Mouse (Mus musculus) midbrain, embryonic 16.5 days (tissue): ENCODE measurements around the gene Gemin5. TPM values are rescaled to one million over a fixed set of nuclear protein-coding genes. Genes with fewer than 3 reads are reported as not detected.
"Not testable (repeated sequence)": the region's sequence is repeated elsewhere in the genome, so short reads cannot be mapped to it uniquely, and the experiment has no call there.

Experiments used
- ATAC-seq: fragments of 200-750 bp; cut with Nextera tagmentation; 2 replicates; pipeline ENCODE4 v1.8.0; 2017; ENCODE audit warnings: moderate TSS enrichment
- H3K27ac ChIP-seq: fragments of 300-500 bp; sonication (generic); 2 replicates; pipeline ENCODE4 v1.5.1; 2014; ENCODE audit warnings: mild to moderate bottlenecking, low read length, mixed read lengths
- H3K27me3 ChIP-seq: fragments of 300-500 bp; sonication (generic); 2 replicates; pipeline ENCODE4 v1.6.1; 2014; ENCODE audit warnings: low read depth, low read length, mixed read lengths; ENCODE audit not compliant: control insufficient read depth, insufficient read depth
- H3K36me3 ChIP-seq: fragments of 300-500 bp; sonication (generic); 2 replicates; pipeline ENCODE4 v1.6.1; 2014; ENCODE audit warnings: mild to moderate bottlenecking, low read length, moderate library complexity, mixed read lengths; ENCODE audit not compliant: control insufficient read depth, insufficient read depth
- H3K4me1 ChIP-seq: fragments of 300-500 bp; sonication (generic); 2 replicates; pipeline ENCODE4 v1.6.1; 2014; ENCODE audit warnings: mild to moderate bottlenecking, low read length, mixed read lengths; ENCODE audit not compliant: control insufficient read depth, insufficient read depth
- H3K4me2 ChIP-seq: fragments of 300-500 bp; sonication (generic); 2 replicates; pipeline ENCODE4 v1.6.1; 2014; ENCODE audit warnings: mild to moderate bottlenecking, low read length, mixed read lengths
- H3K4me3 ChIP-seq: fragments of 300-500 bp; sonication (generic); 2 replicates; pipeline ENCODE4 v1.5.1; 2014; ENCODE audit warnings: low read depth, mild to moderate bottlenecking, low read length, moderate library complexity, mixed read lengths
- H3K9ac ChIP-seq: fragments of 300-500 bp; sonication (generic); 2 replicates; pipeline ENCODE4 v1.6.1; 2014; ENCODE audit warnings: low read depth, low read length, mixed read lengths
- H3K9me3 ChIP-seq: fragments of 300-500 bp; sonication (generic); replicated peaks from 2 replicates; pipeline ENCODE4 v1.6.1; 2014; ENCODE audit warnings: mild to moderate bottlenecking, low read length, mixed read lengths; ENCODE audit not compliant: control insufficient read depth, poor library complexity, severe bottlenecking
- WGBS: fragments of 180-500 bp; shearing (Covaris S2); extraction: QIAGEN DNeasy Blood & Tissue Kit; methylation state at CpG from one replicate; pipeline ENCODE4 v1.1.7; 2014; 5-methylcytosine and 5-hydroxymethylcytosine counted together
- polyA plus RNA-seq: library from polyadenylated mRNA; unstranded; fragments of >200 nt; fragmentation: Nextera tagmentation; extraction: Ambion mirVana; gene quantifications from 2 replicates; pipeline ENCODE4 v1.2.1, GENCODE M21; 2015

Gemin5 gene
- polyA plus RNA-seq, 1 experiment from 2014 or later = 12.7 TPM

GRCm38 (mm10) chr11:58180756-58181155 lies 12.4 kb upstream of the Gemin5 start:
- no peaks in the 10 kb centered on the region for H3K9me3 ChIP-seq
- H3K4me3 ChIP-seq = no peak overlapping the region
- no peak overlapping the region for H3K4me2 ChIP-seq
- 88% methylated on average over 7 of the region's 7 CpGs for WGBS
- H3K9ac ChIP-seq = no peak overlapping the region
- H3K4me1 ChIP-seq = no peaks in the 10 kb centered on the region
- H3K36me3 ChIP-seq = peaks cover 13% of the 10 kb centered on the region
- ATAC-seq = no peak
- H3K27ac ChIP-seq = no peak overlapping the region
- H3K27me3 ChIP-seq = no peaks in the 10 kb centered on the region

- not testable (repeated sequence) for ATAC-seq
- WGBS = 97% methylated on average over 6 of the region's 6 CpGs
- peaks cover 20% of the 10 kb centered on the region for H3K36me3 ChIP-seq
These were observed 11.6 kb upstream of the Gemin5 start for GRCm38 (mm10) chr11:58179986-58180385.

GRCm38 (mm10) chr11:58179563-58179962 lies 11.2 kb upstream of the Gemin5 start:
- Histone ChIP-seq H3K4me1 (no peaks in the 10 kb centered on the region), H3K36me3 (peaks cover 21% of the 10 kb centered on the region), H3K4me3 (no peak overlapping the region), H3K4me2 (no peak overlapping the region), H3K9ac (no peak overlapping the region), H3K9me3 (no peaks in the 10 kb centered on the region), H3K27me3 (no peaks in the 10 kb centered on the region), H3K27ac (no peak overlapping the region)
- 25% methylated on average over 3 of the region's 3 CpGs for WGBS
- ATAC-seq = no peak

More at GRCm38 (mm10) chr11:58179986-58180385, 11.6 kb upstream of the Gemin5 start:
- H3K27me3 ChIP-seq, H3K9ac ChIP-seq, H3K4me3 ChIP-seq, H3K4me1 ChIP-seq, H3K9me3 ChIP-seq, H3K4me2 ChIP-seq, H3K27ac ChIP-seq: not testable (repeated sequence)

- Histone ChIP-seq H3K4me3 (peak within 1 kb of the TSS; percentile 70), H3K4me2 (peak within 1 kb of the TSS; percentile 73), H3K36me3 (peaks cover 15% of the 10 kb centered on the region), H3K9me3 (no peaks in the 10 kb centered on the region), H3K4me1 (peaks cover 22% of the 10 kb centered on the region), H3K27me3 (no peaks in the 10 kb centered on the region), H3K27ac (peak within 1 kb of the TSS; percentile 77), H3K9ac (peak within 1 kb of the TSS; percentile 72)
- WGBS = under 1% methylated on average over 34 of the region's 34 CpGs
- peak; percentile 74 for ATAC-seq
These were observed 3.2 kb upstream of the Gemin5 start, which contains the start of gene Mrpl22 for GRCm38 (mm10) chr11:58171459-58172091. Gene Mrpl22 (plus strand): TSS chr11:58171661.

- no peak overlapping the region for H3K27ac ChIP-seq
- no peak overlapping the region for H3K4me3 ChIP-seq
- no peak for ATAC-seq
- peaks cover 7% of the 10 kb centered on the region for H3K36me3 ChIP-seq
- no peak overlapping the region for H3K9ac ChIP-seq
- WGBS = 95% methylated on average over 4 of the region's 4 CpGs
- H3K4me2 ChIP-seq = no peak overlapping the region
- peaks cover 22% of the 10 kb centered on the region for H3K4me1 ChIP-seq
- no peaks in the 10 kb centered on the region for H3K9me3 ChIP-seq
- no peaks in the 10 kb centered on the region for H3K27me3 ChIP-seq
These were observed 1.3 kb upstream of the Gemin5 start for GRCm38 (mm10) chr11:58169666-58170065.

GRCm38 (mm10) chr11:58167822-58168166 lies 545 bp downstream of the Gemin5 start:
- ATAC-seq = no peak
- peaks cover 20% of the 10 kb centered on the region for H3K4me1 ChIP-seq
- under 1% methylated on average over 8 of the region's 8 CpGs for WGBS
- H3K9me3 ChIP-seq = no peaks in the 10 kb centered on the region
- H3K9ac ChIP-seq = peak overlapping the region; percentile 82
- H3K27me3 ChIP-seq = no peaks in the 10 kb centered on the region
- peak overlapping the region; percentile 89 for H3K4me3 ChIP-seq
- H3K36me3 ChIP-seq = peaks cover 10% of the 10 kb centered on the region
- H3K27ac ChIP-seq = peak overlapping the region; percentile 73
- peak overlapping the region; percentile 91 for H3K4me2 ChIP-seq

- Histone ChIP-seq H3K9ac (no peak overlapping the region), H3K27me3 (no peaks in the 10 kb centered on the region), H3K9me3 (no peaks in the 10 kb centered on the region), H3K4me3 (no peak overlapping the region), H3K4me2 (no peak overlapping the region), H3K36me3 (peaks cover 19% of the 10 kb centered on the region), H3K27ac (no peak overlapping the region), H3K4me1 (peaks cover 9% of the 10 kb centered on the region)
- WGBS = 94% methylated on average over 2 of the region's 2 CpGs
- no peak for ATAC-seq
These were observed 3.3 kb downstream of the Gemin5 start for GRCm38 (mm10) chr11:58165072-58165471.

- no peaks in the 10 kb centered on the region for H3K9me3 ChIP-seq
- H3K36me3 ChIP-seq = peaks cover 16% of the 10 kb centered on the region
- H3K27ac ChIP-seq = no peak overlapping the region
- no peak for ATAC-seq
- H3K4me3 ChIP-seq = no peak overlapping the region
- no peaks in the 10 kb centered on the region for H3K4me1 ChIP-seq
- H3K4me2 ChIP-seq = no peak overlapping the region
- H3K27me3 ChIP-seq = no peaks in the 10 kb centered on the region
- H3K9ac ChIP-seq = no peak overlapping the region
- 82% methylated on average over 3 of the region's 3 CpGs for WGBS
These were observed 11.5 kb downstream of the Gemin5 start for GRCm38 (mm10) chr11:58156871-58157270.

- H3K9me3 ChIP-seq = no peaks in the 10 kb centered on the region
- no peaks in the 10 kb centered on the region for H3K27me3 ChIP-seq
- no peak overlapping the region for H3K27ac ChIP-seq
- H3K36me3 ChIP-seq = peaks cover 23% of the 10 kb centered on the region
- 94% methylated on average over 9 of the region's 9 CpGs for WGBS
- ATAC-seq = no peak
- H3K9ac ChIP-seq = no peak overlapping the region
- no peak overlapping the region for H3K4me3 ChIP-seq
- no peak overlapping the region for H3K4me2 ChIP-seq
- H3K4me1 ChIP-seq = no peaks in the 10 kb centered on the region
These were observed 12.9 kb downstream of the Gemin5 start for GRCm38 (mm10) chr11:58155458-58155857.
